Mouse (Mus musculus) bone marrow, adult 2 months (tissue): ENCODE results near the gene Pgrmc1.
A peak's percentile ranks its signal among the peaks of the same experiment; 100 is the strongest.

Experiments
- CTCF ChIP-seq: fragments of 200-500 bp; IDR thresholded peaks from 2 replicates; pipeline ENCODE4 v1.5.1; 2011; ENCODE audit warnings: low read length, control low read depth; ENCODE audit not compliant: control insufficient read depth, insufficient read depth
- POLR2A ChIP-seq: fragments of 200-500 bp; IDR thresholded peaks from 2 replicates; pipeline ENCODE4 v1.6.1; 2011; ENCODE audit warnings: low read depth, mild to moderate bottlenecking, control low read depth, low read length, borderline replicate concordance; ENCODE audit not compliant: control insufficient read depth

GRCm38 (mm10) chrX:36561650-36562049, 36.4 kb upstream of the Pgrmc1 start:
- no peak for TF ChIP-seq POLR2A
- TF ChIP-seq CTCF = peak; percentile 53
